Mouse (Mus musculus) limb, embryonic 14.5 days (tissue): Measurements from ENCODE around the gene Fgfrl1. TPM values are rescaled to one million over a fixed set of nuclear protein-coding genes. Genes with fewer than 3 reads are reported as not detected.

ENCODE experiments used
- ATAC-seq: fragments of 200-750 bp; cut with Nextera tagmentation; 2 replicates; pipeline ENCODE4 v1.8.0; 2017; ENCODE audit warnings: low read depth, moderate number of reproducible peaks, moderate TSS enrichment; ENCODE audit not compliant: low FRiP score
- DNase-seq: peaks from one replicate; pipeline ENCODE4 v3.0.0-alpha.2; 2015; ENCODE audit warnings: low spot score
- H3K27ac ChIP-seq: fragments of 300-500 bp; sonication (generic); replicated peaks from 2 replicates; pipeline ENCODE4 v1.5.1; 2014; ENCODE audit warnings: low read depth, mild to moderate bottlenecking, low read length, moderate library complexity, mixed read lengths
- H3K27me3 ChIP-seq: fragments of 300-500 bp; sonication (generic); 2 replicates; pipeline ENCODE4 v1.6.1; 2014; ENCODE audit warnings: low read length, mixed read lengths; ENCODE audit not compliant: control insufficient read depth, insufficient read depth
- H3K36me3 ChIP-seq: fragments of 300-500 bp; sonication (generic); 2 replicates; pipeline ENCODE4 v1.6.1; 2014; ENCODE audit warnings: mild to moderate bottlenecking, low read length, moderate library complexity, mixed read lengths; ENCODE audit not compliant: control insufficient read depth, insufficient read depth
- H3K4me1 ChIP-seq: fragments of 300-500 bp; sonication (generic); 2 replicates; pipeline ENCODE4 v1.6.1; 2014; ENCODE audit warnings: antibody characterized with exemption, low read length, mixed read lengths; ENCODE audit not compliant: control insufficient read depth, insufficient read depth
- H3K4me2 ChIP-seq: fragments of 300-500 bp; sonication (generic); replicated peaks from 2 replicates; pipeline ENCODE4 v1.6.1; 2014; ENCODE audit warnings: low read depth, mild to moderate bottlenecking, low read length, moderate library complexity; ENCODE audit not compliant: severe bottlenecking
- H3K4me3 ChIP-seq: fragments of 300-500 bp; sonication (generic); replicated peaks from 2 replicates; pipeline ENCODE4 v1.5.1; 2014; ENCODE audit warnings: low read length
- H3K9ac ChIP-seq: fragments of 300-500 bp; sonication (generic); 2 replicates; pipeline ENCODE4 v1.6.1; 2014; ENCODE audit warnings: mild to moderate bottlenecking, low read depth, low read length, moderate library complexity; ENCODE audit not compliant: severe bottlenecking
- H3K9me3 ChIP-seq: fragments of 300-500 bp; sonication (generic); 2 replicates; pipeline ENCODE4 v1.6.1; 2016; ENCODE audit warnings: low read length; ENCODE audit not compliant: control insufficient read depth
- POLR2A ChIP-seq: fragments of 200-500 bp; IDR thresholded peaks from 2 replicates; pipeline ENCODE4 v1.8.0; 2012; ENCODE audit warnings: inconsistent platforms, mild to moderate bottlenecking, moderate library complexity, borderline replicate concordance; ENCODE audit not compliant: insufficient read depth, insufficient read length; ENCODE audit errors: extremely low read depth
- WGBS: fragments of 180-500 bp; shearing (Covaris S2); extraction: QIAGEN DNeasy Blood & Tissue Kit; methylation state at CpG from one replicate; pipeline ENCODE4 v1.1.7; 2014; 5-methylcytosine and 5-hydroxymethylcytosine counted together
- polyA plus RNA-seq, 2 experiments: library from polyadenylated mRNA; depleted of rRNA in 1 of 2; stranded (reverse) in 1 of 2; unstranded in 1 of 2; fragments of >200 nt; fragmentation: Nextera tagmentation in 1 of 2; extraction: Ambion mirVana in 1 of 2; gene quantifications; 2 replicates each; pipeline versions ENCODE4 v1.2.1 to v1.2.3; 2012 to 2014

Fgfrl1 gene
- polyA plus RNA-seq, 2 experiments = 46.5 to 119 TPM

- H3K27ac ChIP-seq = no peak overlapping the region
- no peak overlapping the region for H3K4me3 ChIP-seq
- no peak overlapping the region for H3K9ac ChIP-seq
- no peak for DNase-seq
- TF ChIP-seq POLR2A = no peak
- peaks cover 40% of the 10 kb centered on the region for H3K36me3 ChIP-seq
- WGBS = 87% methylated on average over 1 of the region's 1 CpGs
- no peak overlapping the region for H3K4me2 ChIP-seq
- no peaks in the 10 kb centered on the region for H3K27me3 ChIP-seq
- no peaks in the 10 kb centered on the region for H3K9me3 ChIP-seq
- peaks cover 8% of the 10 kb centered on the region for H3K4me1 ChIP-seq
- no peak for ATAC-seq
Measured at GRCm38 (mm10) chr5:108658611-108659010, 33.6 kb upstream of the Fgfrl1 start.

DNA sequence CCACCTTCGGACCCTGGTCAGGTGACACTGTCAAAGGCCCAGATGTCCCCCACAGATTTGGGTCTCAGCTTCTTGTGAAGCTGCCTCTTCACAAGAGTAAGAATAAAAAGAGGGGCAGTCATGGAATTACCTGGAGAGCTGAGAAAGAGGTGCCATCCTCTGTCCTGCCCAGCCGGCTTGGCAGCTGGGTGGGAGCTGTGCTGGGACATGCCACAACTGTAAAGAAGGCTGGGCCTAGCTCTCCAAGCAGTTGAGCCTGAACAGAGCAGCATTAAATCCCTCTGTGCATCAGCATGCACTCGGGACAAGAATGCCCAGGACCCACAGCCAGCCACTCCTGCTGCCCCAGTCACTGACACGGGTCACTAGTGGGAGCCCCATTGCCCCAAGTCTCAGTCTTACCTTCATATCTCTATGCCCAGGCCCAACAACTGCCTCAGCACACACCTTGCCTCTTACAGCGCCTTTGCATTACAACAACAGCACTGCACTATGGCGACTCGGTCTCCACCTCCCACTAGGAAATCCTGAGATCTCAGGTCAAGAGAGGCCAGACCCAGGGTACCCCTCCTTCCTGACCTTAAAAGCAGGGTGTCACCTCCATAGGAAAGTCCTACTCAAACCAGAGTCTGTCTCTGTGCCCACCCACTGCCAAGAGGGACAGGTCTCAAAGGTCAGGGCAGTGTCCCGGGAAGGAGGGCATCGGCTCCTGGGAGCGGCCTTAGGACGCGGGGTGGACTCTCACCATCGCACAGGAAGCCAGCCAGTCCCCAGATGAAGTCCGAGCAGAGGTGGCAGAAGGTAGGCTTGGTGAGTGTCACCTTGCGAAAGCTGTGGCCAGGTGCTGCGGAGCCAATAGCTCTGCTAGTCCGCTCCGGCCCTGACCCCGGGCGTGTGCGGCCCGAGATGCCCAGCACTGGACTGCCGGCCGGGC is 32.2 kb upstream of the Fgfrl1 start, which contains the start of gene Idua:
TSS of gene Idua (plus strand) at position 634 of the 934 bp plus-strand sequence.
- WGBS = 14% methylated on average over 16 of the region's 24 CpGs
- peaks cover 8% of the 10 kb centered on the region for H3K4me1 ChIP-seq
- peaks cover 26% of the 10 kb centered on the region for H3K36me3 ChIP-seq
- ATAC-seq (peak; percentile 16), DNase-seq (no peak)
- no peaks in the 10 kb centered on the region for H3K27me3 ChIP-seq
- no peak within 1 kb of the TSS for H3K27ac ChIP-seq
- no peak for TF ChIP-seq POLR2A
- H3K4me3 ChIP-seq = peak within 1 kb of the TSS; percentile 70
- H3K4me2 ChIP-seq = peak within 1 kb of the TSS; percentile 78
- no peaks in the 10 kb centered on the region for H3K9me3 ChIP-seq
- peak within 1 kb of the TSS; percentile 90 for H3K9ac ChIP-seq

GRCm38 (mm10) chr5:108660632-108661268 is 31.4 kb upstream of the Fgfrl1 start:
- TF ChIP-seq POLR2A = peak; percentile 78; the same call in 1 of the 2 replicates
- 14% methylated on average over 33 of the region's 36 CpGs for WGBS
- Histone ChIP-seq H3K9me3 (no peaks in the 10 kb centered on the region), H3K36me3 (peaks cover 19% of the 10 kb centered on the region), H3K4me2 (peak overlapping the region; percentile 78), H3K27me3 (no peaks in the 10 kb centered on the region), H3K4me3 (peak overlapping the region; percentile 70), H3K4me1 (peaks cover 8% of the 10 kb centered on the region), H3K27ac (no peak overlapping the region), H3K9ac (peak overlapping the region; percentile 90)
- ATAC-seq (peak; percentile 97), DNase-seq (peak; percentile 91)

- no peak for TF ChIP-seq POLR2A
- no peaks in the 10 kb centered on the region for H3K27me3 ChIP-seq
- H3K4me2 ChIP-seq = no peak overlapping the region
- H3K36me3 ChIP-seq = peaks cover 2% of the 10 kb centered on the region
- WGBS = 81% methylated on average over 4 of the region's 4 CpGs
- ATAC-seq (no peak), DNase-seq (no peak)
- no peak overlapping the region for H3K9ac ChIP-seq
- no peak overlapping the region for H3K4me3 ChIP-seq
- no peak overlapping the region for H3K27ac ChIP-seq
- no peaks in the 10 kb centered on the region for H3K9me3 ChIP-seq
- peaks cover 8% of the 10 kb centered on the region for H3K4me1 ChIP-seq
Measured at GRCm38 (mm10) chr5:108662772-108663171, 29.4 kb upstream of the Fgfrl1 start.

GRCm38 (mm10) chr5:108665066-108665465 is 27.1 kb upstream of the Fgfrl1 start:
- peaks cover 9% of the 10 kb centered on the region; the same call in 1 of the 2 replicates for H3K4me1 ChIP-seq

More at GRCm38 (mm10) chr5:108665066-108665465, 27.1 kb upstream of the Fgfrl1 start:
- no peak overlapping the region for H3K4me2 ChIP-seq
- no peak overlapping the region for H3K4me3 ChIP-seq
- TF ChIP-seq POLR2A = no peak
- H3K27me3 ChIP-seq = no peaks in the 10 kb centered on the region
- H3K9me3 ChIP-seq = no peaks in the 10 kb centered on the region
- no peak for DNase-seq
- ATAC-seq = no peak
- H3K36me3 ChIP-seq = no peaks in the 10 kb centered on the region
- H3K9ac ChIP-seq = no peak overlapping the region
- no peak overlapping the region for H3K27ac ChIP-seq
- WGBS = 46% methylated on average over 3 of the region's 3 CpGs
